Mouse (Mus musculus) liver, adult 2 months (tissue): Measurements from ENCODE around the gene Ccl17. TPM values are rescaled to one million over a fixed set of nuclear protein-coding genes. Genes with fewer than 3 reads are reported as not detected.
A peak's percentile ranks its signal among the peaks of the same experiment; 100 is the strongest.

Experiments used
- DNase-seq: peaks from one replicate; pipeline ENCODE4 v3.0.0-alpha.2; 2011; ENCODE audit warnings: low read depth, low spot score; ENCODE audit errors: extremely low read depth
- H3K27ac ChIP-seq: fragments of 200-500 bp; replicated peaks from 2 replicates; pipeline ENCODE4 v1.5.1; 2012; ENCODE audit warnings: low read depth, mild to moderate bottlenecking, control low read depth, inconsistent platforms, low read length; ENCODE audit not compliant: insufficient read depth
- H3K27me3 ChIP-seq: fragments of 200-500 bp; 2 replicates; pipeline ENCODE4 v1.6.1; 2012; ENCODE audit warnings: mild to moderate bottlenecking, moderate library complexity, low read length, inconsistent platforms; ENCODE audit not compliant: control insufficient read depth, insufficient read depth
- H3K36me3 ChIP-seq: fragments of 200-500 bp; 2 replicates; pipeline ENCODE4 v1.6.1; 2012; ENCODE audit warnings: low read length, inconsistent platforms; ENCODE audit not compliant: control insufficient read depth, insufficient read depth
- H3K4me1 ChIP-seq: fragments of 200-500 bp; 2 replicates; pipeline ENCODE4 v1.6.1; 2011; ENCODE audit warnings: low read length; ENCODE audit not compliant: control insufficient read depth, insufficient read depth
- H3K4me3 ChIP-seq: fragments of 200-500 bp; 2 replicates; pipeline ENCODE4 v1.5.1; 2011; ENCODE audit warnings: low read depth, mild to moderate bottlenecking, control low read depth, low read length, moderate library complexity; ENCODE audit not compliant: insufficient read depth
- H3K79me2 ChIP-seq: fragments of 200-500 bp; 2 replicates; pipeline ENCODE4 v1.6.1; 2012; ENCODE audit warnings: inconsistent platforms, mild to moderate bottlenecking, low read length, moderate library complexity; ENCODE audit not compliant: control insufficient read depth, insufficient read depth
- H3K9ac ChIP-seq: fragments of 200-500 bp; 2 replicates; pipeline ENCODE4 v1.6.1; 2012; ENCODE audit warnings: low read depth, mild to moderate bottlenecking, control low read depth, inconsistent platforms, low read length
- CTCF ChIP-seq: fragments of 200-500 bp; IDR thresholded peaks from 2 replicates; pipeline ENCODE4 v1.5.1; 2011; ENCODE audit warnings: low read depth, low read length, control low read depth
- POLR2A ChIP-seq: fragments of 200-500 bp; IDR thresholded peaks from 2 replicates; pipeline ENCODE4 v1.6.1; 2011; ENCODE audit warnings: low read length, control low read depth; ENCODE audit not compliant: insufficient read depth; ENCODE audit errors: extremely low read depth
- WGBS: fragments of 180-500 bp; shearing (Covaris S2); methylation state at CpG from one replicate; pipeline ENCODE4 v1.1.7; 2018; 5-methylcytosine and 5-hydroxymethylcytosine counted together
- polyA plus RNA-seq: library from polyadenylated mRNA; depleted of rRNA; stranded (reverse); fragments of >200 nt; gene quantifications from 2 replicates; pipeline ENCODE4 v1.2.3, GENCODE M21; 2012
- total RNA-seq: library from RNA; depleted of rRNA; stranded (reverse); fragments of >200 nt; gene quantifications from 2 replicates; pipeline ENCODE4 v1.2.3, GENCODE M21; 2014

Ccl17 gene
- total and polyA plus RNA-seq, 2 experiments, result 0.21 TPM; not detected in 1

DNA sequence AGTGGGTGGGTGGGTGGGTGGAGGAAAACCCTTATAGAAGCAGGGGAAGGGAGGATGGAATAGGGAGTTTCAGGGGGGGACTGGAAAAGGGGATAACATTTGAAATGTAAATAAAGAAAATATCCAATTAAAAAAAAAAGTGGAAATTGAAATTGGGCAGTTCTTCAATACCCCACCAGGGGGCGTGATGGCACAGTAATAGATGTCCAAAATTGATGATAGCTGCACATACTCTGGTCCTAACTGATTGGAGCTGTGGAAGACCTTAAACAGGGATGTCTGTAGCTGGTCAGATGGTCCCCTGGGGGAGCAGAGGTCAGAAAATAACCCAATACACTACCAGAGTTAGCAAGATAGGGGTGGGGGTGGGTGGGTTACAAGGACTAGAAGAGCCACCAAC lies 4.3 kb downstream of the Ccl17 start:
- Histone ChIP-seq H3K27me3 (no peaks in the 10 kb centered on the region), H3K4me3 (no peak overlapping the region), H3K79me2 (no peaks in the 10 kb centered on the region), H3K9ac (no peak overlapping the region), H3K4me1 (no peaks in the 10 kb centered on the region), H3K36me3 (no peaks in the 10 kb centered on the region), H3K27ac (no peak overlapping the region)
- peak; percentile 27 for DNase-seq
- peak; percentile 38; the same call in 1 of the 2 replicates for TF ChIP-seq CTCF
- TF ChIP-seq POLR2A, result no peak
- WGBS, result 0% methylated on average over 1 of the region's 1 CpGs

DNA sequence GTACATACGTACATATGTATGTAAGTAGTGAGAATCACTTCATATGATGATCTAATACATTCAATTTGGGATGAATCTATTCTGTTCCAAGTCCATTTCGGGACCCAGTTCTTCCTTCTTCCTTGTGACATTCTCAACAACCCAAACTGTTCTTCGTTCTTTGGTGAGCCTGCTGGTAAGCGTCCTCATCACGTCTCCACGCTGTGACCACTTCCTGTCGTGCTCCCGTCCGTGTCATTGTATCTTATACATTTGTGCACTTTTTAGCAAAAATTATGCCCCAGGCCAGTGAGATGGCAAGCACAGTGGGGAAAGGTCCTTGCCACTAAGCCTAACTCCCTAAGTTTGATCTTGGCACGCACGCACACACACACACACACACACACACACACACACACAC lies 7.7 kb downstream of the Ccl17 start:
- no peak for TF ChIP-seq CTCF
- TF ChIP-seq POLR2A, result no peak
- Histone ChIP-seq H3K4me1 (peaks cover 4% of the 10 kb centered on the region; the same call in 1 of the 2 replicates), H3K9ac (no peak overlapping the region), H3K36me3 (peaks cover 10% of the 10 kb centered on the region), H3K4me3 (no peak overlapping the region), H3K79me2 (no peaks in the 10 kb centered on the region), H3K27ac (no peak overlapping the region), H3K27me3 (no peaks in the 10 kb centered on the region)
- WGBS, result 91% methylated on average over 11 of the region's 11 CpGs
- no peak for DNase-seq

GRCm38 (mm10) chr8:94819671-94820179 lies 9.5 kb downstream of the Ccl17 start:
- peak overlapping the region; percentile 59 for H3K27ac ChIP-seq
- H3K4me1 ChIP-seq, result peaks cover 4% of the 10 kb centered on the region; the same call in 1 of the 2 replicates
- H3K9ac ChIP-seq, result no peak overlapping the region
- H3K79me2 ChIP-seq, result no peaks in the 10 kb centered on the region
- H3K27me3 ChIP-seq, result no peaks in the 10 kb centered on the region
- TF ChIP-seq POLR2A, result no peak
- no peak for TF ChIP-seq CTCF
- H3K36me3 ChIP-seq, result peaks cover 18% of the 10 kb centered on the region
- 21% methylated on average over 6 of the region's 6 CpGs for WGBS
- DNase-seq, result peak; percentile 91
- no peak overlapping the region for H3K4me3 ChIP-seq

DNA sequence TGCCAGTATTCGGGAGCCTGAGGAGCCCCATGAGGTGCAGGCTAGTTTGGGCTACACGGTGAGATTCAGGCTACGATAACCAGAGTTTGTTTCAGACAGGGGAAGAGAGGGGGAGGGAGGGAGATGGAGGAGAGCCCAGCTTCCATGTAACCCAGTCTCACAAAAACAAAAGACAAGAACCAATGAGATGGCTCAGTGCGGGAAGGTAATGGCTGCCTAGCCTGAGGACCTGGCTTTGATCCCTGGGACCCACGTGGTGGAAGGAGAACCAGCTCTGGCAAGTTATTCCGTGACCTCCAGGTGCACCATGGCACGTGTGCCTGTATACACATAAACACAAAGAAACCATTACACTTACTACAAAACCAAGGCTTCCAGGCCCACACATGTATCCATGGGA lies 10.3 kb downstream of the Ccl17 start:
- TF ChIP-seq POLR2A (no peak), CTCF (no peak)
- Histone ChIP-seq H3K27ac (no peak overlapping the region), H3K9ac (no peak overlapping the region), H3K4me1 (peaks cover 4% of the 10 kb centered on the region; the same call in 1 of the 2 replicates), H3K27me3 (no peaks in the 10 kb centered on the region), H3K4me3 (no peak overlapping the region), H3K79me2 (no peaks in the 10 kb centered on the region), H3K36me3 (peaks cover 23% of the 10 kb centered on the region)
- 59% methylated on average over 7 of the region's 7 CpGs for WGBS
- DNase-seq, result peak; percentile 66

DNA sequence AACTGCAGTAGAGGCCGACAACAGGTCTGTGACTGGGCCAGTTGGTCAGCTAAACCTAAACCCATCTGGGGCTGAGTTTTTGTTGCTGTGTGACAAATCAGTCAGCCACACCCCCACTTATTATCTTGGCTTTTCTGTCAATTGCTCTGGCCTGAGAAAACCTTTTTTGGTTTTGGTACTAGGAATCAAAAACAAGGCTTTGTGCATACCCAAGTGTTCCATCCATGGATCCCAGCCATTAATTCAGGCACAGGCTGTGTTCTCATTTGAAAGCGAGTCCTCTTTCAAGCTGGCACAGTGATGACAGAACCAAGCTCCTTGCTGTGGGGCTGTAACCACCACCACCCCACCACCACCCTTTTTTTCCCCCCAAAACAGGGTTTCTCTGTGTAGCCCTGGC lies 11.1 kb downstream of the Ccl17 start:
- WGBS, result 98% methylated on average over 2 of the region's 2 CpGs
- no peaks in the 10 kb centered on the region for H3K79me2 ChIP-seq
- H3K27ac ChIP-seq, result no peak overlapping the region
- no peak overlapping the region for H3K9ac ChIP-seq
- H3K27me3 ChIP-seq, result no peaks in the 10 kb centered on the region
- no peak overlapping the region for H3K4me3 ChIP-seq
- DNase-seq, result no peak
- H3K4me1 ChIP-seq, result peaks cover 4% of the 10 kb centered on the region; the same call in 1 of the 2 replicates
- TF ChIP-seq POLR2A (no peak), CTCF (no peak)
- H3K36me3 ChIP-seq, result peaks cover 28% of the 10 kb centered on the region
